Mouse (Mus musculus): ENCODE measurements around the gene Olfr478. TPM values are rescaled to one million over a fixed set of nuclear protein-coding genes. Genes with fewer than 3 reads are reported as not detected.
"Not testable (repeated sequence)": the region's sequence is repeated elsewhere in the genome, so short reads cannot be mapped to it uniquely, and the experiment has no call there.

Olfr478 gene
- polyA plus RNA-seq (2014; fragmentation: Nextera tagmentation; extraction: Ambion mirVana), result not detected in 2 replicates

DNA sequence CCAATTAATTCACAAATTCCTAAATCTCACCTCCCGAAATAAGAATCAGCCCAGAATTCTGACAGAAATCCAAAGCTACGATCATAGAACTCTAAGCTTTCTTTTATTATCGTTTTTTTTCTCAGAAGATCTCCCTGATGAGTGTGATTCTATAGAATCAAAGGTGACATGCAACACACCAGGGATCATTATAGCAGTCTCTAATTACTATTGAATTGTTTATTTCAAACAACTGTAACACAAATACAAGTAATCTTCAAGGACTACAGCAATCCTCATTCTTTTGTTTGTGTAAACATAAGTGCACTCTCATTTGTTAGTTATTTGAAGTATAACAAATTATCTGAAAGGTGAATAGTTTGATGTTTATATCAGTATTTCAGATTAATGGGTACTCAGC, at the start of gene Olfr478:
TSS of gene Olfr478 (minus strand) at position 101 of the 400 bp plus-strand sequence.
- no peak within 1 kb of the TSS for H3K4me3 ChIP-seq (ENCODE audit: low read depth, low read length)
- no peaks in the 10 kb centered on the region for H3K9me3 ChIP-seq (replicated peaks; ENCODE audit: control insufficient read depth, low read length)
- DNase-seq (ENCODE audit: low spot score) (no peak), ATAC-seq (replicated peaks; ENCODE audit: insufficient number of reproducible peaks, low FRiP score, low TSS enrichment, low read depth) (no peak)
- H3K9ac ChIP-seq (replicated peaks; ENCODE audit: low read length), result no peak within 1 kb of the TSS
- no peak within 1 kb of the TSS for H3K4me2 ChIP-seq (ENCODE audit: low read depth, low read length)
- no peaks in the 10 kb centered on the region for H3K36me3 ChIP-seq (replicated peaks; ENCODE audit: control insufficient read depth, insufficient read depth, low read depth, low read length)
- no peak within 1 kb of the TSS for H3K27ac ChIP-seq (replicated peaks; ENCODE audit: low read depth, low read length)
- no peaks in the 10 kb centered on the region for H3K27me3 ChIP-seq (ENCODE audit: control insufficient read depth, insufficient read depth, low read length)
- no peaks in the 10 kb centered on the region for H3K4me1 ChIP-seq (ENCODE audit: control insufficient read depth, insufficient read depth, low read length)
- WGBS, result 80% methylated on average over 3 of the region's 3 CpGs

DNA sequence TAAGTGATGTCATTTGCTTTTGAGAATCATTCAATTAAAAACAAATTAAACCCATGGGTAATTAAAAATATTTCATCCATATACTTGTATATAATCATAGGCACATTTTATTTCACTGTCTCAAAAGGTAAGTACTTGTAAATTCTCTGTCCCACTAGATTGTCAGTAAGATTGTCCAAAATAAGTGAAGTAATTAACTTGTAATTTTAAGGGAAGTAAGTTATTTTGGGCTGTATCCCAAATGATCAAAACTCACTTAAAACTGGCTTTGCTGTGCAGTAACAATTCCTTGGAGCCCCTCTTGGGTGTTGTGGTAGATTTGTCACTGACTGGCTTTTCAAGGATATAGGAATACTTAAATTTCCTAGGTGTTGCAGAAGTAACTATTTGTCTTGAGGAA, 45.8 kb upstream of the Olfr478 start, which contains the start of gene Olfr481:
TSS of gene Olfr481 (plus strand) at position 301 of the 400 bp plus-strand sequence.
- Histone ChIP-seq H3K36me3 (replicated peaks; ENCODE audit: control insufficient read depth, insufficient read depth, low read depth, low read length) (no peaks in the 10 kb centered on the region), H3K4me1 (ENCODE audit: control insufficient read depth, insufficient read depth, low read length) (no peaks in the 10 kb centered on the region), H3K9me3 (replicated peaks; ENCODE audit: control insufficient read depth, low read length) (no peaks in the 10 kb centered on the region), H3K9ac (replicated peaks; ENCODE audit: low read length) (no peak within 1 kb of the TSS), H3K4me3 (ENCODE audit: low read depth, low read length) (no peak within 1 kb of the TSS), H3K27me3 (ENCODE audit: control insufficient read depth, insufficient read depth, low read length) (no peaks in the 10 kb centered on the region), H3K27ac (replicated peaks; ENCODE audit: low read depth, low read length) (no peak within 1 kb of the TSS), H3K4me2 (ENCODE audit: low read depth, low read length) (no peak within 1 kb of the TSS)
- ATAC-seq (replicated peaks; ENCODE audit: insufficient number of reproducible peaks, low FRiP score, low TSS enrichment, low read depth), result no peak
- DNase-seq (ENCODE audit: low spot score), result no peak

DNA sequence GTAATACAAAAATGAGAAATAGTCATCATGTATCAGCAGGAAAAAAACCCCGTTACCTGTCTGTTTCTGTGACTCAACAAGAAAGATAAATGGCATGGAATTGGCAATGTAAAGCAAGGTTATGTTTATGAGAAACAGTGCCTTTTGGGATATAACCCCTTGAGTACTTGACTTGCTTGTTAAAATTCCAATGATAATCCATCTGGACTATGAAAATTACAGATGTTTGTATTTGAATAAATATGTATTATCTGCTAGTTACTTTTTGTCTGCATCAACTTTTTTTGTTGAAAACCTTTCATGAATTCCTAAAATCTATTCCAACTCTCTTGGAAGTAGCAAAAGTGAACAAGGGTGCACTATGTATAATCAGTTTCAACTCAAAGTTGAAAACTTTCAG, 33.5 kb upstream of the Olfr478 start, which contains the start of gene Olfr480:
TSS of gene Olfr480 (minus strand) at position 101 of the 400 bp plus-strand sequence.
- H3K27me3 ChIP-seq (ENCODE audit: control insufficient read depth, insufficient read depth, low read length), result no peaks in the 10 kb centered on the region
- no peak within 1 kb of the TSS for H3K4me2 ChIP-seq (ENCODE audit: low read depth, low read length)
- WGBS, result 89% methylated on average over 1 of the region's 1 CpGs
- no peaks in the 10 kb centered on the region for H3K4me1 ChIP-seq (ENCODE audit: control insufficient read depth, insufficient read depth, low read length)
- no peak within 1 kb of the TSS for H3K4me3 ChIP-seq (ENCODE audit: low read depth, low read length)
- H3K27ac ChIP-seq (replicated peaks; ENCODE audit: low read depth, low read length), result no peak within 1 kb of the TSS
- H3K9me3 ChIP-seq (replicated peaks; ENCODE audit: control insufficient read depth, low read length), result no peaks in the 10 kb centered on the region
- no peak for DNase-seq (ENCODE audit: low spot score)
- no peak within 1 kb of the TSS for H3K9ac ChIP-seq (replicated peaks; ENCODE audit: low read length)
- ATAC-seq (replicated peaks; ENCODE audit: insufficient number of reproducible peaks, low FRiP score, low TSS enrichment, low read depth), result no peak
- H3K36me3 ChIP-seq (replicated peaks; ENCODE audit: control insufficient read depth, insufficient read depth, low read depth, low read length), result no peaks in the 10 kb centered on the region

DNA sequence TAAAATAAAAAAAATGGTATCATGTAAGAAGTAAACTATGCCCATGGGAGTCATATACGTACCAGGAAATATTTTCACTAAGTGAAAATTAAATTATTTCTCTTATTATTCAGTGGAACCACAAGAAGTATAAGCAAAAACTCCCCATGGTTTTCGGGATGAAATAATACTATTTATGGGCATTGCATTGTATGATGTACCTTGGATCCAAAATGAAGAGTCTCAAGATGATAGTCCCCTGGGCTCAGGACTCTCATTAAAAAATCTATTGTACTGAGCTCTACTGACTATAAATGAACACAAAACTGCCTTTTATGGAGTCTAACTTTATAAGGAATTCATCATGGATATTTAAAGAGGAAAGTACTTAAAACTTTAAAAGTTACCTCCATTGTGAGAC, 16.6 kb upstream of the Olfr478 start, which contains the start of gene Olfr479:
TSS of gene Olfr479 (plus strand) at position 301 of the 400 bp plus-strand sequence.
- no peak for DNase-seq (ENCODE audit: low spot score)
- H3K36me3 ChIP-seq (replicated peaks; ENCODE audit: control insufficient read depth, insufficient read depth, low read depth, low read length), result no peaks in the 10 kb centered on the region

DNA sequence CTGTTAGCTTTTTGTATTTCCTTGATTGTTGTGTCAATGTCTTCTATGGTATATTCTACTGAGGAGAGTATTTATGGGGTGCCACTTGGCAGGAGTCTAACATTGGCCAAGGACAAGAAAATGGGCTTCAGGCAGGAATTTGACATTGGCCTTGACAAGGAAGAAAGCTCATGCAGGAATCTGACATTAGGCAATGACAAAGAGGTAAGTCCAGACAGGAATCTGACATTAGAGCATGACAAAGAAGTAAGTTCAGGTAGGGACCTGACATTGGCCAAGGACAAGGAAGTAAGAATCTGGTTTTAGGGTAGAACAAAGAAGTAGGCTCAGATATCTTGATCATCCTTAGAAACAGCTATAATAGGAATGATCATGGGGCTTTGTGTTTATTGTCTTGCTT, 19.5 kb downstream of the Olfr478 start:
- not testable (repeated sequence) for H3K9ac ChIP-seq (replicated peaks; ENCODE audit: low read length); ATAC-seq (replicated peaks; ENCODE audit: insufficient number of reproducible peaks, low FRiP score, low TSS enrichment, low read depth); H3K27me3 ChIP-seq (ENCODE audit: control insufficient read depth, insufficient read depth, low read length); H3K4me2 ChIP-seq (ENCODE audit: low read depth, low read length); H3K27ac ChIP-seq (replicated peaks; ENCODE audit: low read depth, low read length); H3K9me3 ChIP-seq (replicated peaks; ENCODE audit: control insufficient read depth, low read length); H3K36me3 ChIP-seq (replicated peaks; ENCODE audit: control insufficient read depth, insufficient read depth, low read depth, low read length); DNase-seq (ENCODE audit: low spot score); H3K4me1 ChIP-seq (ENCODE audit: control insufficient read depth, insufficient read depth, low read length); H3K4me3 ChIP-seq (ENCODE audit: low read depth, low read length)

More for the DNA sequence above, 16.6 kb upstream of the Olfr478 start, which contains the start of gene Olfr479:
- Histone ChIP-seq H3K9ac (replicated peaks; ENCODE audit: low read length) (no peak within 1 kb of the TSS), H3K27me3 (ENCODE audit: control insufficient read depth, insufficient read depth, low read length) (no peaks in the 10 kb centered on the region), H3K27ac (replicated peaks; ENCODE audit: low read depth, low read length) (no peak within 1 kb of the TSS), H3K4me1 (ENCODE audit: control insufficient read depth, insufficient read depth, low read length) (no peaks in the 10 kb centered on the region), H3K9me3 (replicated peaks; ENCODE audit: control insufficient read depth, low read length) (no peaks in the 10 kb centered on the region), H3K4me3 (ENCODE audit: low read depth, low read length) (no peak within 1 kb of the TSS), H3K4me2 (ENCODE audit: low read depth, low read length) (no peak within 1 kb of the TSS)
- no peak for ATAC-seq (replicated peaks; ENCODE audit: insufficient number of reproducible peaks, low FRiP score, low TSS enrichment, low read depth)
- 89% methylated on average over 2 of the region's 2 CpGs for WGBS

DNA sequence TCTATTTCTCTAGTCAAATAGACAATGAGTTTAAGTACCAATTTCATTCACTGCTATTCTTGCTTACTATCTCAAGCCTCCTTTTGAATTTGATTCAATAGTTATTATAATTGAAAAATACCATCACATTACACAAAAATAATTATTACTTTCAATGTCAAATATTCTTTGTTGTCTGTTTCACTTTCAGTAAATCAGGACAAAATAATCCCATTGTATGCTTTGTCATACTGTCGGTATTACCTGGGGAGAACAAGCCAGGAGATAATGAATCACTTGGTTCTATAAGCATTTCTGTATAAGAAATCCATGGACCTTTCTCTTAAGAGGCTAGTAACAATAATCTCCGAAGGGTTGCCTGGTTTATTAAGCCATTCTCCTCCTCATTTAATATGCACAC, 47.4 kb downstream of the Olfr478 start, which contains the start of gene Olfr477:
TSS of gene Olfr477 (plus strand) at position 301 of the 400 bp plus-strand sequence.
- Histone ChIP-seq H3K9ac (replicated peaks; ENCODE audit: low read length) (no peak within 1 kb of the TSS), H3K4me3 (ENCODE audit: low read depth, low read length) (no peak within 1 kb of the TSS), H3K27ac (replicated peaks; ENCODE audit: low read depth, low read length) (no peak within 1 kb of the TSS), H3K4me2 (ENCODE audit: low read depth, low read length) (no peak within 1 kb of the TSS), H3K4me1 (ENCODE audit: control insufficient read depth, insufficient read depth, low read length) (no peaks in the 10 kb centered on the region), H3K36me3 (replicated peaks; ENCODE audit: control insufficient read depth, insufficient read depth, low read depth, low read length) (no peaks in the 10 kb centered on the region), H3K27me3 (ENCODE audit: control insufficient read depth, insufficient read depth, low read length) (no peaks in the 10 kb centered on the region), H3K9me3 (replicated peaks; ENCODE audit: control insufficient read depth, low read length) (no peaks in the 10 kb centered on the region)
- 81% methylated on average over 2 of the region's 2 CpGs for WGBS
- ATAC-seq (replicated peaks; ENCODE audit: insufficient number of reproducible peaks, low FRiP score, low TSS enrichment, low read depth), result no peak
- no peak for DNase-seq (ENCODE audit: low spot score)

Other genes with a start within 250 kb of the Olfr478 start
- gene Ovch2, start 232.8 kb downstream of the Olfr478 start, polyA plus RNA-seq (2014; fragmentation: Nextera tagmentation; extraction: Ambion mirVana), result not detected in 2 replicates
- gene Olfr467, start 221.7 kb downstream of the Olfr478 start, polyA plus RNA-seq (2014; fragmentation: Nextera tagmentation; extraction: Ambion mirVana), result not detected in 2 replicates
- gene Olfr469, start 208.4 kb downstream of the Olfr478 start, polyA plus RNA-seq (2014; fragmentation: Nextera tagmentation; extraction: Ambion mirVana), result not detected in 2 replicates
- not detected in 2 replicates for gene Olfr470, start 186.5 kb downstream of the Olfr478 start, polyA plus RNA-seq (2014; fragmentation: Nextera tagmentation; extraction: Ambion mirVana)
- not detected in 2 replicates for gene Olfr472, start 136.1 kb downstream of the Olfr478 start, polyA plus RNA-seq (2014; fragmentation: Nextera tagmentation; extraction: Ambion mirVana)
- gene Olfr473, start 103.5 kb downstream of the Olfr478 start, polyA plus RNA-seq (2014; fragmentation: Nextera tagmentation; extraction: Ambion mirVana), result not detected in 2 replicates
- gene Olfr474, start 79.3 kb downstream of the Olfr478 start, polyA plus RNA-seq (2014; fragmentation: Nextera tagmentation; extraction: Ambion mirVana), result not detected in 2 replicates
- gene Olfr476, start 69.2 kb downstream of the Olfr478 start, polyA plus RNA-seq (2014; fragmentation: Nextera tagmentation; extraction: Ambion mirVana), result not detected in 2 replicates
- not detected in 2 replicates for gene Olfr477, start 47.3 kb downstream of the Olfr478 start, polyA plus RNA-seq (2014; fragmentation: Nextera tagmentation; extraction: Ambion mirVana)
- not detected in 2 replicates for gene Olfr479, start 16.7 kb upstream of the Olfr478 start, polyA plus RNA-seq (2014; fragmentation: Nextera tagmentation; extraction: Ambion mirVana)
- not detected in 2 replicates for gene Olfr480, start 33.4 kb upstream of the Olfr478 start, polyA plus RNA-seq (2014; fragmentation: Nextera tagmentation; extraction: Ambion mirVana)
- not detected in 2 replicates for gene Olfr481, start 45.9 kb upstream of the Olfr478 start, polyA plus RNA-seq (2014; fragmentation: Nextera tagmentation; extraction: Ambion mirVana)
- 0.10 TPM in 1 of 2 replicates, not detected in the other for gene Olfr482, start 63.6 kb upstream of the Olfr478 start, polyA plus RNA-seq (2014; fragmentation: Nextera tagmentation; extraction: Ambion mirVana)
- gene Olfr483, start 66.9 kb upstream of the Olfr478 start, polyA plus RNA-seq (2014; fragmentation: Nextera tagmentation; extraction: Ambion mirVana), result 0.07 TPM in 1 of 2 replicates, not detected in the other
- not detected in 2 replicates for gene Olfr484, start 93.5 kb upstream of the Olfr478 start, polyA plus RNA-seq (2014; fragmentation: Nextera tagmentation; extraction: Ambion mirVana)
- gene Olfr485, start 125.9 kb upstream of the Olfr478 start, polyA plus RNA-seq (2014; fragmentation: Nextera tagmentation; extraction: Ambion mirVana), result not detected in 2 replicates
- gene Olfr486, start 138.8 kb upstream of the Olfr478 start, polyA plus RNA-seq (2014; fragmentation: Nextera tagmentation; extraction: Ambion mirVana), result not detected in 2 replicates
- gene Olfr487, start 180.6 kb upstream of the Olfr478 start, polyA plus RNA-seq (2014; fragmentation: Nextera tagmentation; extraction: Ambion mirVana), result not detected in 2 replicates
- not detected in 2 replicates for gene Olfr488, start 224.4 kb upstream of the Olfr478 start, polyA plus RNA-seq (2014; fragmentation: Nextera tagmentation; extraction: Ambion mirVana)

All from embryonic facial prominence, embryonic 11.5 days (tissue).